Mouse (Mus musculus): Measurements from ENCODE around the gene Limk2.

Limk2 gene

GRCm38 (mm10) chr11:3336602-3337001 lies 72.4 kb downstream of the Limk2 start:
- intact Hi-C loops (cut with DNase I), result no loop called here

DNA sequence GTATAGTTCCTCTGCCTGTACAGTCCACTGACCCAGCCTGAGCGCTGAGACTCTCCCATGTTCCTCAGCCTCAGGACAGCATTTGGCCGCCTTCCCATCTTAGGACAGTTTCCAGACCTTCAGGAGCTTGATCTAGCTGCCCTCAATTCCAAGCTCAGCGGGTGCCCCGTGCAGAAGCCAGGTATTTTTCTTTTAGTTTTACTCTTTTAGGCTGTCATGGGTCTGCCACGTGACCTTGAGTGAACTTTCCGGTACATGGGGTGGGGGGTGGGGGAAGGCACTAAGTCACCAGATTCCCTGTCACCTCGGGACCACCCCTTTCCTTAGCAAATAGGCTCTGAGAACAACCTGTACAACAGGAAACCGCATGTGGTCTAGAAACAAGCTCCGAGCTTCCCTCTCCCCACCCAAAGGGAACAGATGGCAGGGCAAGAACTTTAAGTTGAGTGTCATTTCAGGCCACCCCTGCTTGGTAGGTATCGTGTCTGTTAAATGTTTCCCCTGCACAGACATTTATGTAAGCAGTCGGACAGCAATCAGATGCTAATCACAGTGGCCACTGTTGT lies 73.3 kb downstream of the Limk2 start:
- intact Hi-C loops (cut with DNase I), result no loop called here

DNA sequence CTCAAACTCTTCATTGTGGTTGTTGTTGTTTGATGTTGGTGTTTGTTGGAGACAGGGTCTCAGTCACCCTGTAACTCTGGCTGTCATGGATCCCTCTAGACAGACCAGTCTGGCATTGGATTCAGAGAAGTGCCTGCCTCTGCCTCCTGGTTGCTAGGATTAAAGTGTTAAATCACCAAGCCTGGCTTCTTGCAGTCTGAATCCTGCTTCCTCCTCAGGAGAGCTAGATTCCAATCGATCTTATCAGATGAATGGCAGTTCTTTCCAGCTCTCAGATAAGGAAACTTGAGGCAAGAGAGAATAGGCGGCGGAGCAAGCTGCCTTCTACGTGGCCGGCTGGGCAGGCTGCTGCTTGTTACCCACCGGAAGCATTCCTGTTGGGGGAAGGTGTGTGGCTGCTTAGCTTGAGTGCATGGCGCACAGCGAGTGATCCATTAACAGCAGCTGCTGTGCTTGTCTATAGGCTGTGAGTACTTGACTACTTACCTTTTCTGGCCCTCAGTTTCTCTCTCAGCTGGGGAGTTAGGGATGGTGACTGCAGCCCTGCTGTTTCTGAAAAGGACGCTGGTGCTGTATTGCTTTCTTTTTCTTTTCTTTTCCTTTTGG lies 74.2 kb downstream of the Limk2 start:
- intact Hi-C loops (cut with DNase I), result no loop called here

GRCm38 (mm10) chr11:3334141-3334710 lies 74.8 kb downstream of the Limk2 start:
- intact Hi-C loops (cut with DNase I), result no loop called here

GRCm38 (mm10) chr11:3333111-3333695 lies 75.8 kb downstream of the Limk2 start:
- intact Hi-C loops (cut with DNase I), result loop anchor here (2.0 kb wide), 1 partner anchor 66 kb away; the partner anchor contains the start of gene Drg1

GRCm38 (mm10) chr11:3331756-3332642 lies 77.0 kb downstream of the Limk2 start:
- intact Hi-C loops (cut with DNase I), result loop anchor here (2.0 kb wide), 1 partner anchor 65 kb away; the partner anchor contains the start of gene Drg1

DNA sequence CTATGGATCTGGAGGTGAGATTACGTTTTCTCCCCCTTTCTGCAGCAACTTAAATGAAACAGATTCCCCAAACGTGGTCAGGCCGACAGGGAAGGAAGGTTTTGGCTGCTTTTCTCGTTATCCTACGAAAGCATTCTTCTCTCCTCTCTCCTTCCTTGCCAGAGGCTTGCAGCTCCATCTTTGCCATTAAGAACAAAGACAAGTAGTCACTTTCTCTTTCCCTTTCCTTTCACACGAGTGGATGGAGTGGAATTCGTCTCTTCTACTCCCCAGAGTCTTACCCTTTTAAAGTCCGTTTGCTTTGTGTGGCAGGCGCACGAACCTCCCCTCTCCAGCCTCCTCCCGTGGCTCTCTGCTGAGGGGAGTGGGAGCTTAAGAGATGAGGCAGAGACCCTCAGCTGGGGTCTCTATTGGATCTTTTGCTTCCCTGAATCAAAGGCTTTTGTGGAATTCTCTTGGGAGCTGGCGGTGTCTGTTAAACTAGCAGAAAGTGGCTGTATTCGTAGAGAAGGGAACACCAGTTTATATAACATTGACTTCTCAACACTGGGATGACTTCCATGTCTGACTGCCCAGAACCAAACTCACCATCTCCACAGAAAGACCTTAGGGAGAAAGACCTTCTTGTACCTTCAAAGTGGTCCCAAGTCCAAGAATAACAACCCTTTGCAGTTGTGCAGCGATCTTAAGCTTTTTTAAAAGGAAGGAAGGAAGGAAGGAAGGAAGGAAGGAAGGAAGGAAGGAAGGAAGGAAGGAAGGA lies 77.8 kb downstream of the Limk2 start:
- intact Hi-C loops (cut with DNase I), result no loop called here

DNA sequence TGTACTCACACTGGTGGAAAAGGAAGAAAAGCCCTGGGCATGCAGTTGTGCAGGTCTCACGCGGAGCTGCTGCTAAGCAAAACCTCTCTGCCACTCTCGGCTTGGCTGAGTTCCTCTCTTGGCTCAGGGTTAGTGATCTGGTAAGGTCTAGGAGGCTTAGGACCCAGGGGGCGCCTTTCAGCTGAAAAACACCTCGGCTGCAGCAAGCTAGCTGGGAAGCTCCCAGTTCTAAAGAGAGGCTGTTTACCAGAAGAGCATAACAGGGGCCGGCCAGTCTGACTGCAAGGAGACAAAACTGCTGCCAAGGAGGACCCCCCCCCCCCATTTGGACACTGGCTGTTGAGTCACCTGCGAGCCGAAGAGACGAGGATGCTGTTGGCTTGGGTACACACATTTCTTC lies 78.4 kb downstream of the Limk2 start:
- intact Hi-C loops (cut with DNase I), result no loop called here

GRCm38 (mm10) chr11:3329891-3330451 lies 79.0 kb downstream of the Limk2 start, which contains the start of gene Pik3ip1:
Gene Pik3ip1, plus strand, starts transcription at chr11:3330401.
- intact Hi-C loops (cut with DNase I), result no loop called here

- intact Hi-C loops (cut with DNase I), result no loop called here
Observed at GRCm38 (mm10) chr11:3328806-3329775, 79.9 kb downstream of the Limk2 start.

GRCm38 (mm10) chr11:3328271-3328670 lies 80.7 kb downstream of the Limk2 start:
- intact Hi-C loops (cut with DNase I), result no loop called here

DNA sequence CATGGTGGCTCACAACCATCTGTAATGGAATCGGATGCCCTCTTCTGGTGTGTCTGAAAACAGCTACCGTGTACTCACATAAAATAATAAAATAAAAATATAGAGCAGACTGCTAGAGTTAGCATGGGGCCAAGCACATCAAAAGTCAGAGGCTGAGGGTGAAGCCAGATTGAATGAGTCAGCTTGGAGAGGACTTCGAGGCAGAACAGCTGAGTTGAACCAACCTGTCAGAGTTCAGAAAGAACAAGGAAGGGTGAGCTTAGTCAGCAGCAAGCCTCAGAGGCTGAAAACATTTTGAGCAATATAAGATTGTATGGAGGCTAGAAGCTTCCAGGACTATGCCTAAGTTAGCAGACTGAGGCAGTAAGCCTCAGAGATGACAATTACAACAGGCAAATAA lies 90.7 kb downstream of the Limk2 start:
- intact Hi-C loops (cut with DNase I), result no loop called here

DNA sequence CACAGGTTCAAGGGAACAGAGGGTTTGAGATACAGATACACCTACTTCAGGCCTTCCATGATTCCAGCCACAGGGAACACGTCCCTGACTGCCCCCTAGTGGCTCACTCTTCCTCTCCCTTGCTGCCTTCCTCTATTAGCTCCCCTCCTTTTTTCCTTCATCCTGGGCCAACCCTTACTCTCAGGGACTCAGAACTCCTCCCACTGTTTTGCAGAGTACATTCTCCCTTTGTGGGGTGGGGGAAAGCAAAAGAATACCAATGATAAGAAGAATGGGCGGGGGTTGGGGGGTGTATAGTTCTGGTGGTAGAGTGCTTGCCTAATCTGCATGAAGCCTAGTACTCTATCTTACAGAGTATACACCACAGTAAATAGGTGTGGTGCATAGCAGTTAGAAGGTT lies 94.8 kb downstream of the Limk2 start:
- intact Hi-C loops (cut with DNase I), result no loop called here

DNA sequence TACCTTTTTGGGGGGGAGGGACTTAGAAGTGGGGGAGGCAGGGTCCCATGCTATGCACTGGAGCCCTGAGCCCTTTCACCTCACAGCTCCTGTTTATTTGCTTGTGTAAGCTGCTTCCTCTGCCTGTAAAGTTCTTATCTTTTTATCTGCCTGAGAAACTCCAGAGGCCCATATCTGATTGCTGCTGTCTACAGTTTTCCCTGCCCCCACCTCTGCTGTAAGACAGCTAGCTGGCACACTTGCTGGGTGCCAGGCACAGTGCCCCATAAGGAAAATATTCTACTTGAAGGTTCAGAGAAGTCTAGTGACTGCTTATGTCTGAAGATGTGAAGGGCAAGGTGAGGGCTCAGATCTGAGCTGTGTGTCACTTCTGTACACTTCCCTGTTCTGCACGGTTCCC lies 95.7 kb downstream of the Limk2 start:
- intact Hi-C loops (cut with DNase I), result no loop called here

GRCm38 (mm10) chr11:3311586-3312347 lies 97.2 kb downstream of the Limk2 start:
- intact Hi-C loops (cut with DNase I), result no loop called here

DNA sequence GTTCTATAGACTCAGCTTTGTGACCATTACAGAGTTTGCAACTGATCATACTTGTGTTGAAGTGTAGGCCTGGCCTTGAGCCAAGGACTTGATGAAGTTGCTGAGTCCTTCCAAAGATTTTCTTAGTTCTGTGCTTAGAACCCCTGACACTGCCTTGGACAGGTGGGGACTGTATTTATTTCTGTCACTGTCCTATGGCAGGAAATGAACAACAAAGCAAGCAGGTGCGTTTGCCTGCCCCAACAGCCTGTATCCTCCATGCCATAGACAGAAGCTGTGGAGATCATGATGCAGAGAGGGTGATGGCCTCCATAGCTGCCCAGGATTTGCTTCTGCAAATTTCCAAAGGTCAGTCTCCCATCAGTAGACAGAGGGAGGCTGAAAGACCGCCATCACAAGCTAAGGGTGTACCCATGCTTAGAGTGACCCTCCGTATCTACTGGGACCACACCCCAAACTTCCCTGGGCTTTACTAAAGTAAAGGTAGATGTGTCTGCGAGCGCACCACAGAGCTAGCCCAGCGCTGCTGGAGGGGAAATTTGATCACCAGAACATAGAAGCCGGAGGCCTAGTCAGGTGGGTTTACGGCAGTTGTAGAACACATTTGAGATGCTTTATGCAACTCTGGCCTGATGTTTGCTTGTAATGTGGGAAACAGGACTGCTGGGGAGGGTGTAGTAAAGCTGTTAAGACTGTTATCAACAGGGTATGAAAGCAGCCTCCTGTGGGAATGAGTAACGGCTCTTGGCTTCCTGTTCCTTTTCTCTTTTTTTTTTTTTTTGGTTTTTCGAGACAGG lies 98.0 kb downstream of the Limk2 start:
- intact Hi-C loops (cut with DNase I), result no loop called here

DNA sequence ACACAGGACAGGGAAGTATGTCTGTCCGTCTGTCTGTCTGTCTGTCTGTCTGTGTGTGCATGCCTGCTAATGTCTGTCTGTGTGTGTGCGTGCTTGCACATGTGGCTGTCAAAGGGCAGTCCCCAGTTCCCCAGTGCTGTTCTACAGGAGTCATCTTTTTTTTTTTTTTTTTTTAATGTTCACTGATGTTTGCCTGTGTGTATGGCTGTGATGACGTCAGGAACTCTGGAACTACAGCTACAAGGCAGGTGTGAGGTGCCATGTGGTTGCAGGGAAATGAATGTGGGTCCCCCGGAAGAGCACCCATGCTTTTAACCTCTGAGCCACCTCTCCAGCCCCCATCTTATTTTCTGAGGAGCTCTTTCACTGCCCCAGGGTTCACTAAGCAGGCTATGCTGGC lies 99.1 kb downstream of the Limk2 start:
- intact Hi-C loops (cut with DNase I), result no loop called here

DNA sequence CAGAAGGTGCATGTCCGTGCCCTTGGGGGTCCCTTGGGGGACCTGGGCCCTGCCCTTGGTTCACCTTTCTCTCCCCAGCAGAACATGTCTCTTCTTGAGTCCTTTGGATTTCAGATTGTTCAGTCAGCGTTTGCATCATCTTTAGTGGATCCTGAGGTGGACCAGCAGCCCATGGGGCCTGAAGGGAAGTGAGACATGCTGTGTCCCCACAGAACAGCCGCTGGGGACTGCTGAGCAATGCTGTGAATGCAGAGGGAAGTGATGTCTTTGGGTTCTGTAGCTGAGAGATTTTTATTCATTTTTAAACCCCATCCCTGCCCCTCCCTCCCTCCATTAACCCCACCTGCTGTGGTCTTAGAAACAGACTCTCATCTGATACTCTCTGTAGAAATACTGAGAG lies 101.1 kb downstream of the Limk2 start:
- intact Hi-C loops (cut with DNase I), result no loop called here

All from adrenal gland (tissue).